Comparison of ENCODE assay signal across 22 mouse cellular contexts in genomic region chr16:6962508-6962907, GRCm38 (mm10).
DNase-seq lines count a peak whose midpoint lies in the region; ATAC-seq and TF ChIP-seq lines count a peak whose summit lies in the region.
"Had no signal": no experiment of that assay in that cellular context is flagged by ENCODE, and none has a peak within 500 bp of the region (broad histone marks: within the 10 kb centered on the region; RNA-seq: fewer than 3 reads in every experiment).

No protein-coding gene starts in this region.

- intact Hi-C loops in heart, postnatal 36 days (cut with DNase I), result no loop called here
- intact Hi-C loops in heart, postnatal 10 days (cut with DNase I), result no loop called here

- no peak overlapping the region for H3K9ac ChIP-seq in lung, embryonic 14.5 days
- H3K9ac ChIP-seq: forebrain, embryonic 12.5 days; hindbrain, embryonic 12.5 days; liver, embryonic 13.5 days; neural tube, embryonic 13.5 days had no signal

- TF ChIP-seq POLR2A in kidney, adult 2 months (IDR thresholded peaks at IDR 0.05; ENCODE audit: low read depth, low read length), result no peak

- H3K27me3 ChIP-seq in kidney, adult 2 months (replicated peaks; ENCODE audit: control insufficient read depth, insufficient read depth, low read length), result no peaks in the 10 kb centered on the region
- H3K27me3 ChIP-seq in lung, embryonic 14.5 days (ENCODE audit: insufficient read depth, low read length), result no peaks in the 10 kb centered on the region
- H3K27me3 ChIP-seq: megakaryocyte, embryonic 14.5 days had no signal

- 42% methylated on average over 5 of the region's 5 CpGs for WGBS in kidney, adult 2 months
- 24% methylated on average over 5 of the region's 5 CpGs for WGBS in lung, embryonic 14.5 days

- no peak overlapping the region for H3K4me3 ChIP-seq in kidney, adult 2 months (ENCODE audit: insufficient read depth, low read depth, low read length)
- no peak overlapping the region for H3K4me3 ChIP-seq in lung, embryonic 14.5 days (ENCODE audit: low read depth, low read length)
- H3K4me3 ChIP-seq: forebrain, embryonic 12.5 days; gastrocnemius, adult 2 months; hindbrain, embryonic 12.5 days; liver, embryonic 13.5 days; megakaryocyte, embryonic 14.5 days; neural tube, embryonic 13.5 days had no signal

- no peak for TF ChIP-seq CTCF in kidney, adult 2 months (conservative IDR thresholded peaks at IDR 0.05; ENCODE audit: insufficient read depth, insufficient read length, low read depth, low read length)
- no peak for TF ChIP-seq CTCF in lung, embryonic 14.5 days (IDR thresholded peaks at IDR 0.05; ENCODE audit: low read depth)

- ATAC-seq in lung, embryonic 14.5 days (ENCODE audit: insufficient read depth), result peak; percentile 52; the same call in 1 of the 2 replicates
- ATAC-seq: inflammation-experienced regulatory T-cells, adult 6 months; lung, postnatal 0 days had no signal

- DNase-seq in heart, adult 18-20 months, result peak; percentile 7 to 17
- no peak for DNase-seq in heart, postnatal 36 days
- peak; percentile 2 for DNase-seq in kidney, adult 2 months
- DNase-seq in kidney, postnatal 4 days, result no peak
- peak; percentile 37 for DNase-seq in lung, embryonic 14.5 days
- DNase-seq in lung, postnatal 4 days, result no peak
- DNase-seq in heart, postnatal 10 days, result peak; percentile 9 to 12
- DNase-seq: B cell, adult 2 months; cerebellum, adult 9-11 months; gastrocnemius, adult 2 months; kidney, adult 9 months; left cerebral cortex, postnatal 4 days; liver, embryonic 13.5 days; midbrain, embryonic 14.5 days; right cerebral cortex, adult 18-20 months had no signal

- no peak overlapping the region for H3K27ac ChIP-seq in kidney, adult 2 months (ENCODE audit: insufficient read depth, low read depth, low read length)
- no peak overlapping the region for H3K27ac ChIP-seq in lung, embryonic 14.5 days (ENCODE audit: low read depth)
- H3K27ac ChIP-seq: forebrain, embryonic 12.5 days; gastrocnemius, adult 2 months; hindbrain, embryonic 12.5 days; liver, embryonic 13.5 days; stomach, postnatal 0 days had no signal

- H3K36me3 ChIP-seq in kidney, adult 2 months (ENCODE audit: control insufficient read depth, insufficient read depth, low read length), result no peaks in the 10 kb centered on the region
- no peaks in the 10 kb centered on the region for H3K36me3 ChIP-seq in lung, embryonic 14.5 days (ENCODE audit: insufficient read depth)
- H3K36me3 ChIP-seq: forebrain, embryonic 12.5 days; hindbrain, embryonic 12.5 days; liver, embryonic 13.5 days; neural tube, embryonic 13.5 days had no signal

- no peaks in the 10 kb centered on the region for H3K4me1 ChIP-seq in kidney, adult 2 months (ENCODE audit: control insufficient read depth, insufficient read depth, low read length)
- H3K4me1 ChIP-seq in lung, embryonic 14.5 days (ENCODE audit: insufficient read depth), result no peaks in the 10 kb centered on the region
- H3K4me1 ChIP-seq: liver, embryonic 13.5 days; megakaryocyte, embryonic 14.5 days had no signal

- H3K9me3 ChIP-seq in lung, embryonic 14.5 days (ENCODE audit: low read depth, low read length), result no peaks in the 10 kb centered on the region
- H3K9me3 ChIP-seq: forebrain, embryonic 12.5 days; hindbrain, embryonic 12.5 days; liver, embryonic 13.5 days; megakaryocyte, embryonic 14.5 days; neural tube, embryonic 13.5 days had no signal

- no peak overlapping the region for H3K4me2 ChIP-seq in lung, embryonic 14.5 days
- H3K4me2 ChIP-seq: forebrain, embryonic 12.5 days; hindbrain, embryonic 12.5 days; liver, embryonic 13.5 days; neural tube, embryonic 13.5 days had no signal

Comparison
In these comparisons a context has a peak if more than half of its experiments do, and no peak if none do; other contexts are left out.
1. DNase-seq: peak in heart, adult 18-20 months (2 of 2), kidney, adult 2 months (single experiment), lung, embryonic 14.5 days (single experiment) and heart, postnatal 10 days (2 of 2); none in heart, postnatal 36 days (0 of 2), kidney, postnatal 4 days (0 of 2) and lung, postnatal 4 days (0 of 2).